Mouse (Mus musculus): ENCODE measurements at regions not wholly inside any gene's neighbourhood (a gene's known extent, or its start where the extent isn't known, plus 50 kb on each side); places are given as distances from the start of the nearest gene placed in this dataset.

- TF ChIP-seq POLR2A (IDR thresholded peaks at IDR 0.05; ENCODE audit: borderline replicate concordance, extremely low read depth, low read depth, low read length): no peak
- TF ChIP-seq CTCF (IDR thresholded peaks at IDR 0.05; ENCODE audit: insufficient read depth, low read length): no peak
These were observed 97.5 kb upstream of the Galnt5 start for GRCm38 (mm10) chr2:57900168-57900567.

All from lung, adult 2 months (tissue).